Comparison of ENCODE assay signal across 28 mouse cellular contexts in genomic region chr17:74386657-74387056, GRCm38 (mm10).
"Had no signal": no experiment of that assay in that cellular context is flagged by ENCODE, and none has a peak within 500 bp of the region (broad histone marks: within the 10 kb centered on the region; RNA-seq: fewer than 3 reads in every experiment).

No protein-coding gene starts in this region.

- H3K27me3 ChIP-seq: embryonic facial prominence, embryonic 12.5 days; embryonic facial prominence, embryonic 13.5 days; embryonic facial prominence, embryonic 15.5 days; forebrain, embryonic 12.5 days; forebrain, embryonic 13.5 days; forebrain, embryonic 15.5 days had no signal

- H3K27ac ChIP-seq: embryonic facial prominence, embryonic 10.5 days; embryonic facial prominence, embryonic 12.5 days; embryonic facial prominence, embryonic 13.5 days; embryonic facial prominence, embryonic 15.5 days; forebrain, embryonic 10.5 days; forebrain, embryonic 12.5 days; forebrain, embryonic 13.5 days; forebrain, embryonic 15.5 days; gastrocnemius, adult 2 months; heart, adult 2 months had no signal

- ATAC-seq: forebrain, embryonic 13.5 days; forebrain, embryonic 14.5 days; forebrain, embryonic 15.5 days; forebrain, embryonic 16.5 days; forebrain, postnatal 0 days had no signal

- DNase-seq: cerebellum, adult 2 months; cerebellum, adult 8-10 months; cerebellum, adult 9-10 months; cerebellum, adult 9-11 months; cerebellum, postnatal 10 days; cerebellum, postnatal 14 days; cerebellum, postnatal 25 days; cerebellum, postnatal 36 days; embryo, embryonic 11 days; forebrain, postnatal 0 days; gastrocnemius, adult 2 months; gastrocnemius, postnatal 10 days; gastrocnemius, postnatal 14 days; gastrocnemius, postnatal 25 days; gastrocnemius, postnatal 36 days; heart, adult 18-20 months; heart, adult 2 months had no signal

- H3K4me3 ChIP-seq: embryonic facial prominence, embryonic 10.5 days; embryonic facial prominence, embryonic 12.5 days; embryonic facial prominence, embryonic 13.5 days; embryonic facial prominence, embryonic 15.5 days; erythroblast, embryonic 14.5 days; forebrain, embryonic 10.5 days; forebrain, embryonic 12.5 days; forebrain, embryonic 13.5 days; forebrain, embryonic 15.5 days; gastrocnemius, adult 2 months; heart, adult 2 months had no signal

- H3K9ac ChIP-seq: embryonic facial prominence, embryonic 12.5 days; embryonic facial prominence, embryonic 13.5 days; embryonic facial prominence, embryonic 15.5 days; forebrain, embryonic 12.5 days; forebrain, embryonic 13.5 days; forebrain, embryonic 15.5 days; forebrain, postnatal 0 days had no signal

- H3K4me1 ChIP-seq: embryonic facial prominence, embryonic 10.5 days; embryonic facial prominence, embryonic 12.5 days; embryonic facial prominence, embryonic 13.5 days; embryonic facial prominence, embryonic 15.5 days; forebrain, embryonic 10.5 days; forebrain, embryonic 12.5 days; forebrain, embryonic 13.5 days; forebrain, embryonic 15.5 days had no signal

- H3K9me3 ChIP-seq: embryonic facial prominence, embryonic 10.5 days; embryonic facial prominence, embryonic 12.5 days; embryonic facial prominence, embryonic 13.5 days; embryonic facial prominence, embryonic 15.5 days; forebrain, embryonic 10.5 days; forebrain, embryonic 12.5 days; forebrain, embryonic 13.5 days; forebrain, embryonic 15.5 days had no signal

- H3K4me2 ChIP-seq: embryonic facial prominence, embryonic 12.5 days; embryonic facial prominence, embryonic 13.5 days; embryonic facial prominence, embryonic 15.5 days; forebrain, embryonic 12.5 days; forebrain, embryonic 13.5 days; forebrain, embryonic 15.5 days had no signal
